Mouse (Mus musculus): ENCODE measurements around the gene Arl5b. TPM values are rescaled to one million over a fixed set of nuclear protein-coding genes. Genes with fewer than 3 reads are reported as not detected.

The Arl5b gene
- total RNA-seq, 2 experiments from 2014 or later: 44.3 to 50.4 TPM

DNA sequence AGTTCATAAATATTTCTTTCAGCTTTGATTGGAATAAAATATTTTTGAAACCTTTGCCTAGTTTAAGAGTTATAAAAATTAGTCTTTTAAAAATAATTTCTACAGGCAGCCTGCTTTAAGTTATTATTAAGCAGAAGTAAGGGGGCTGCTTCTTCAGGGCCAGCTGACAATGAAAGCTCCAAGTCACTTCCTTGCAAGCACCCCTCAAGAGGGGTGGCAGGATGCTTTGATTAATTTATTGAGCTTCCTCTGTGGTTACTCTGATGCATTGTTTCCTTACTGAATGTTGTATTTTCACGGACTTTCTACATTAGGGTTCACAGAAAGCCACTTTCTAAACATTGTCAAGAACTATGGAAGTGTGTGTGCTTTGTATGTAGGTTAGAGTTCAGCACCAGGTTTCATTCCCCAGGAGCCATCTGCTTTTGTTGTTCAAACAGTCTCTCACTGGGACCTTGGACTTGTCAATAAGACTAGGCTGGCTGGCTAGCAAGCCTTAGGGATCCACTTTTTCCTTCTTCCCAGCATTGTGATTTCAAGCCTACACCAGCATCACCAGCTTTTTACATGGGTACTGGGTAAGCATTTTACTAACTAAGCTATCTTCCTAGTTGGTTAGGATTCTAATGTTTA, 62.7 kb downstream of the Arl5b start:
- no peak for DNase-seq (ENCODE audit: low spot score in 2 of 2)

- DNase-seq (ENCODE audit: low spot score in 2 of 2): no peak
These were observed 63.5 kb downstream of the Arl5b start for GRCm38 (mm10) chr2:15112741-15113140.

DNA sequence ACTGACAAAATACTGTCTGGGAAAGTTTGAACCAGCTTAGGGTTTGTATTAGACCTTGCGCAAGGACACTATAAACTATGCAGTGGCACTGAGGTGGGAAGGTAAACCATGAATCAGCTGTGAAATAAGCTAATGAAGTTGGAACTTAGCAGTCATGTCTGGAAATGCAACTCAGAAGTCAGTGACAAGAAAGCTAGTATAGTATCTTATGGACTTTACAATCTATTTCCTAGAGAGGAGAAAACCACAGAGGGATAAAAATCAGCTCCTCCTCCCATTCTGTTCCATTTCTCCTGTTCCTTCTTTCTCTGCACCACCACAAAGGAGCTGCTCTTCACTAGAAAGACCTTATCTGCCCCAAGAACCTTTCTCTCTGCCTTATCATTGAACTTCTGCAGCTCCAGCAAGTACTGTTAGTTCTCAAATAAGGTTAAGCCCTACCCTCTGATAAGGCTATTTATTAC, 72.1 kb downstream of the Arl5b start:
- DNase-seq (ENCODE audit: low spot score in 2 of 2): no peak

Other genes starting within 250 kb of the Arl5b start
- gene Nsun6, start 5.7 kb downstream of the Arl5b start, total RNA-seq (2021): 10 to 100 TPM; 10.6 to 15.7 TPM

Data from layer of hippocampus, postnatal 10 days (tissue).